Mouse (Mus musculus) frontal cortex, postnatal 36 days (tissue): ENCODE measurements at regions not wholly inside any gene's neighbourhood (a gene's known extent, or its start where the extent isn't known, plus 50 kb on each side); places are given as distances from the start of the nearest gene placed in this dataset.

ENCODE experiments used
- DNase-seq, 2 experiments: peaks; one replicate each; pipeline ENCODE4 v3.0.0; 2022; ENCODE audit warnings: low spot score in 2 of 2

- no peak for DNase-seq
Measured at GRCm38 (mm10) chr5:91456924-91457323, 54.1 kb upstream of the Btc start.

- peak; percentile 33 to 63 for DNase-seq
Measured at GRCm38 (mm10) chr5:91464876-91465508, 52.4 kb upstream of the Parm1 start.
